Mouse (Mus musculus) heart, adult 2 months (tissue): ENCODE measurements around the gene Srp68.

Experiments used
- CTCF ChIP-seq: fragments of 200-600 bp; IDR thresholded peaks from 2 replicates; pipeline ENCODE4 v1.8.1; 2022; ENCODE audit warnings: antibody characterized with exemption, mild to moderate bottlenecking, moderate library complexity
- EP300 ChIP-seq: fragments of 200-500 bp; IDR thresholded peaks from 2 replicates; pipeline ENCODE4 v1.6.1; 2011; ENCODE audit warnings: low read depth, low read length, control low read depth; ENCODE audit not compliant: insufficient read depth
- POLR2A ChIP-seq: fragments of 200-500 bp; IDR thresholded peaks from 2 replicates; pipeline ENCODE4 v1.6.1; 2011; ENCODE audit warnings: mild to moderate bottlenecking, low read depth, low read length, control low read depth; ENCODE audit not compliant: insufficient read depth

DNA sequence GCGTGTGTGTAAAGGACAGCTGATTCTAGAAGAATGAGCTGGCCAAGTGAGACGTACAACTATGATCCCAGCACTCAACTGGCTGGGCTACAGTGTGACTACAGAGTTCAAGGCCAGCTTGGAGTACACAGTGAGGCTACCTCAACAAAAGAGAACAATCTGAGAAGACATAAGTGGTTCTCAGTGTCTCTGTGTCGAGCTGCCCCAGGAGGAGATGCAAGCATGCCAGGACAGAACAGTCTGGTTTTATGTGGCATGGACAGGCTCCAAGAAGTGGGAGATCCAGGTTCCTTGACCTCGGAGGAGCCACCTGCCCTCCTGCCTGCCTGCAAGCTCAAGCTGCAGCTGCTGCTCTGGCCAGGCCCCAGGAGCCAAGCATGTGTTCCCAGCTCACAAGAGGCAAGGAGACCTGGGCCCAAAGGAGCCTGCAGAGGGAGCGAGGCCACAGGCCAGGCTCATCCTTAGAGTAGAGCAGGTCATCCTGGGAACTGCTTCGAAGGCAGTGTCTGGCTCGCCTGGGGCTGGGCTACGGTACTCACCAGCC, 22.2 kb upstream of the Srp68 start:
- TF ChIP-seq POLR2A (no peak), CTCF (no peak), EP300 (no peak)
